Mouse (Mus musculus) myocyte (in vitro differentiated cells): ENCODE data around the gene Lrrc32. TPM values are rescaled to one million over a fixed set of nuclear protein-coding genes. Genes with fewer than 3 reads are reported as not detected.

Source experiments
- H3K27me3 ChIP-seq: one replicate; pipeline ENCODE4 v1.6.1; 2011; ENCODE audit not compliant: control insufficient read depth, insufficient read depth, insufficient read length
- H3K36me3 ChIP-seq: one replicate; pipeline ENCODE4 v1.6.1; 2011; ENCODE audit not compliant: control insufficient read depth, insufficient read depth
- H3K4me2 ChIP-seq: one replicate; pipeline ENCODE4 v1.6.1; 2011; ENCODE audit warnings: low read depth, control low read depth
- H3K4me3 ChIP-seq: one replicate; pipeline ENCODE4 v1.5.1; 2011; ENCODE audit warnings: mild to moderate bottlenecking, control low read depth, moderate library complexity
- H3K79me2 ChIP-seq: one replicate; pipeline ENCODE4 v1.6.1; 2011; ENCODE audit not compliant: control insufficient read depth, insufficient read depth
- H3ac ChIP-seq: one replicate; pipeline ENCODE4 v1.6.1; 2011; ENCODE audit not compliant: control insufficient read depth, insufficient read length
- CEBPB ChIP-seq: IDR thresholded peaks from 2 replicates; pipeline ENCODE4 v1.6.1; 2011; ENCODE audit warnings: mild to moderate bottlenecking, moderate library complexity; ENCODE audit not compliant: poor library complexity, insufficient read depth, severe bottlenecking
- E2F4 ChIP-seq: IDR thresholded peaks from one replicate; pipeline ENCODE4 v1.6.1; 2011; ENCODE audit warnings: mild to moderate bottlenecking, control low read depth, moderate library complexity; ENCODE audit not compliant: insufficient read depth
- MAX ChIP-seq: IDR thresholded peaks from one replicate; pipeline ENCODE4 v1.6.1; 2011; ENCODE audit warnings: low read depth, mild to moderate bottlenecking, control low read depth
- MYOD1 ChIP-seq, 3 experiments: IDR thresholded peaks; one replicate each; pipeline ENCODE4 v1.6.1; 2011; ENCODE audit warnings: control low read depth in 2 of 3, low read depth in 2 of 3, mild to moderate bottlenecking in 2 of 3, moderate library complexity in 1 of 3; ENCODE audit not compliant: insufficient read length in 2 of 3, control insufficient read depth in 1 of 3
- MYOG ChIP-seq, 3 experiments: IDR thresholded peaks; one replicate each; pipeline ENCODE4 v1.6.1; 2011; ENCODE audit warnings: control low read depth in 2 of 3, low read depth in 2 of 3, mild to moderate bottlenecking in 2 of 3; ENCODE audit not compliant: insufficient read length in 2 of 3, control insufficient read depth in 1 of 3, insufficient read depth in 1 of 3
- POLR2A ChIP-seq: IDR thresholded peaks from one replicate; pipeline ENCODE4 v1.6.1; 2011; ENCODE audit warnings: low read depth, mild to moderate bottlenecking, control low read depth, moderate library complexity; ENCODE audit not compliant: insufficient read length
- POLR2AphosphoS2 ChIP-seq: IDR thresholded peaks from one replicate; pipeline ENCODE4 v1.6.1; 2011; ENCODE audit warnings: low read depth, control low read depth; ENCODE audit not compliant: insufficient read length
- REST ChIP-seq: IDR thresholded peaks from one replicate; pipeline ENCODE4 v1.6.1; 2011; ENCODE audit warnings: mild to moderate bottlenecking, control low read depth, moderate library complexity; ENCODE audit not compliant: insufficient read depth, insufficient read length
- SRF ChIP-seq: IDR thresholded peaks from one replicate; pipeline ENCODE4 v1.6.1; 2011; ENCODE audit warnings: low read depth; ENCODE audit not compliant: control insufficient read depth, insufficient read length
- TCF12 ChIP-seq: IDR thresholded peaks from one replicate; pipeline ENCODE4 v1.6.1; 2011; ENCODE audit warnings: mild to moderate bottlenecking, control low read depth; ENCODE audit not compliant: poor library complexity, insufficient read depth, severe bottlenecking
- TCF3 ChIP-seq: IDR thresholded peaks from one replicate; pipeline ENCODE4 v1.6.1; 2011; ENCODE audit warnings: low read depth, control low read depth; ENCODE audit not compliant: insufficient read length
- USF1 ChIP-seq: IDR thresholded peaks from one replicate; pipeline ENCODE4 v1.6.1; 2011; ENCODE audit warnings: low read depth, mild to moderate bottlenecking, control low read depth, moderate library complexity
- polyA plus RNA-seq: library from polyadenylated mRNA; unstranded; fragments of >200 nt; fragmentation: generic; extraction: Trizol; gene quantifications from one replicate; pipeline ENCODE4 v1.2.1, GENCODE M21; 2012; ENCODE audit warnings: missing spikeins

The Lrrc32 gene
- polyA plus RNA-seq, 1 experiment = 0.22 TPM

DNA sequence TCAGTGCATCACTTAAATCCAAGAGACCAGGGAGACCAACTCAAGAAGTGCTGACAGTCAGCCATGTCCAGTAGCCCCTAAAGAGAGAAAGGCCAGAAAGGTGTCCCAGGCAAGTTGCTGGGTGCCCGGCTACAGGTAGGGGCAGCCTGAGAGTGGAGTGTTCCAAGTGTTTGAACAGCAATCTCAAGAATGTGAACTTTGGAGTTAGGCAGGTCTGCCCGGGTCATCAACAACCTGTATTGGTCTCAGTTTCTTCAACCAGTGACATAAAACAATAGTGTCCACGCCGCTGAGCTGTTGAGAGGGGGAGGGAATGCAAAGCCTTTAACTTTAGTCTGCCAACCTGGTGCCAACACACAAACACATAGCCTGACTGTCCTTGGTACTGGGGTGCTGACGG is 52.5 kb downstream of the Lrrc32 start:
- Histone ChIP-seq H3K27me3 (no peaks in the 10 kb centered on the region), H3K36me3 (no peaks in the 10 kb centered on the region), H3K4me2 (peak overlapping the region; percentile 30), H3ac (no peak overlapping the region), H3K4me3 (no peak overlapping the region), H3K79me2 (no peaks in the 10 kb centered on the region)
- TF ChIP-seq REST (no peak), USF1 (no peak), SRF (no peak), TCF12 (no peak), MYOG (IDR thresholded peaks at IDR 0.05; ENCODE audit: control insufficient read depth in 1 of 3, insufficient read depth in 1 of 3, insufficient read length in 2 of 3, low read depth in 2 of 3) (no peak), MAX (no peak), POLR2A (no peak), POLR2AphosphoS2 (no peak), MYOD1 (IDR thresholded peaks at IDR 0.05; ENCODE audit: control insufficient read depth in 1 of 3, insufficient read length in 2 of 3, low read depth in 2 of 3) (no peak)

DNA sequence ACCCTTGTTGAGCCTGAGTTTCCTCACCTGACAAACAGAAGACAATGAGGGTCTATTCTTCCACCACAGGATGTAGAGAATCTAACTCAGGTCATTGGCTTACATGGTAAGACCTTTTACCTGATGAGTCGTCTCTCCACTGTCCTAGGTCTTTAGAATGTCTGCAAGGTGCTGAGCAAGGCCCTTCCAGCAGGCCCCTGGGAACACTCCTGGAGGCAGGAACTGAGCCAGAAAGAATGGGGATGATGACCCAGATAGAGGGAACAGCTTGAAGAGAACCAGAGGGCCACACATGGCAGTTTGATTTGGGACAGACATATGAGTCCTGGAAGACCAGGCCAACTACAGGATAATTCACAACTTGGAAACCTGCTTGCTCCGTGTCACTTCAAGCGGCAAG is 53.2 kb downstream of the Lrrc32 start:
- TF ChIP-seq SRF (no peak), REST (no peak)
- Histone ChIP-seq H3K4me2 (no peak overlapping the region), H3ac (no peak overlapping the region), H3K79me2 (no peaks in the 10 kb centered on the region), H3K27me3 (no peaks in the 10 kb centered on the region), H3K4me3 (no peak overlapping the region), H3K36me3 (no peaks in the 10 kb centered on the region)

- H3K36me3 ChIP-seq = no peaks in the 10 kb centered on the region
- H3K27me3 ChIP-seq = no peaks in the 10 kb centered on the region
- H3ac ChIP-seq = no peak overlapping the region
- TF ChIP-seq TCF12 (no peak), REST (no peak), MYOD1 (IDR thresholded peaks at IDR 0.05; ENCODE audit: control insufficient read depth in 1 of 3, insufficient read length in 2 of 3, low read depth in 2 of 3) (no peak), MYOG (IDR thresholded peaks at IDR 0.05; ENCODE audit: control insufficient read depth in 1 of 3, insufficient read depth in 1 of 3, insufficient read length in 2 of 3, low read depth in 2 of 3) (no peak), TCF3 (no peak), CEBPB (no peak), POLR2A (no peak), E2F4 (no peak), SRF (no peak), POLR2AphosphoS2 (no peak), MAX (no peak), USF1 (no peak)
- H3K4me2 ChIP-seq = no peak overlapping the region
- H3K4me3 ChIP-seq = no peak overlapping the region
- H3K79me2 ChIP-seq = no peaks in the 10 kb centered on the region
These were observed 53.7 kb downstream of the Lrrc32 start for GRCm38 (mm10) chr7:98542731-98543142.

DNA sequence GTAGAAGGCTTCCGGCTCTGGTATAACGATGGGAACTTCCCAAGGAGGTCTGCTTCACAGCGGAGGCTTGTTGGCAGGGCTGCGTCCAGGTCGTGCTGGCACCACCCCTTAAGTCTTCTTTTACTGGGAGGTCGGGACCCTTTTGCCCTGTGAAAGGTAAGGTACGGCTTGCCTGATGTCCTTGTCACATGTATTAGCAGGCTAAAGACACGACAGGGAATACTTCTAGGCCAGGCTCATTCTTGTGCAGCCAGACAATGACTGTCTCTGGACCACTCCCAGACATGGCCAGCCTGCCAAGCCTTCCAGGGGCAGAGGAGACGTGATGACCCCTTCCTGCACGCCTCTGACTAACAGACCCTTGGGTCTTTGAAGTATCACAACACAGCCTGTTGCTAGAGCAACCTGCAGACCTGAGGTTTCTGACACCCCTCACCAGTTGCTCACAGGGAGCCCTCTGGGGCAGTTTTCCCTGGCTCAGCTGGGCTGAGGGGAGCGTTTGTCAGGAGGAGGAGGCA is 54.8 kb downstream of the Lrrc32 start:
- TF ChIP-seq POLR2AphosphoS2 (no peak), TCF3 (no peak), SRF (no peak), USF1 (no peak), POLR2A (no peak), REST (no peak), MYOD1 (IDR thresholded peaks at IDR 0.05; ENCODE audit: control insufficient read depth in 1 of 3, insufficient read length in 2 of 3, low read depth in 2 of 3) (no peak), E2F4 (no peak), TCF12 (no peak), MAX (no peak), MYOG (IDR thresholded peaks at IDR 0.05; ENCODE audit: control insufficient read depth in 1 of 3, insufficient read depth in 1 of 3, insufficient read length in 2 of 3, low read depth in 2 of 3) (no peak), CEBPB (no peak)
- H3K27me3 ChIP-seq = no peaks in the 10 kb centered on the region
- no peak overlapping the region for H3K4me3 ChIP-seq
- no peak overlapping the region for H3K4me2 ChIP-seq
- H3K79me2 ChIP-seq = no peaks in the 10 kb centered on the region
- H3ac ChIP-seq = no peak overlapping the region
- H3K36me3 ChIP-seq = no peaks in the 10 kb centered on the region

- no peaks in the 10 kb centered on the region for H3K36me3 ChIP-seq
- no peak for TF ChIP-seq CEBPB
- no peak for TF ChIP-seq MYOG (IDR thresholded peaks at IDR 0.05; ENCODE audit: control insufficient read depth in 1 of 3, insufficient read depth in 1 of 3, insufficient read length in 2 of 3, low read depth in 2 of 3)
- H3ac ChIP-seq = no peak overlapping the region
- H3K4me2 ChIP-seq = no peak overlapping the region
- no peak overlapping the region for H3K4me3 ChIP-seq
- no peaks in the 10 kb centered on the region for H3K27me3 ChIP-seq
- H3K79me2 ChIP-seq = no peaks in the 10 kb centered on the region
These were observed 55.5 kb downstream of the Lrrc32 start for GRCm38 (mm10) chr7:98544556-98544955.
